Mouse (Mus musculus): Measurements from ENCODE around the gene Ntm. TPM values are rescaled to one million over a fixed set of nuclear protein-coding genes. Genes with fewer than 3 reads are reported as not detected.

Gene Ntm
- polyA plus RNA-seq, 1 experiment from 2014 or later = 134 TPM

DNA sequence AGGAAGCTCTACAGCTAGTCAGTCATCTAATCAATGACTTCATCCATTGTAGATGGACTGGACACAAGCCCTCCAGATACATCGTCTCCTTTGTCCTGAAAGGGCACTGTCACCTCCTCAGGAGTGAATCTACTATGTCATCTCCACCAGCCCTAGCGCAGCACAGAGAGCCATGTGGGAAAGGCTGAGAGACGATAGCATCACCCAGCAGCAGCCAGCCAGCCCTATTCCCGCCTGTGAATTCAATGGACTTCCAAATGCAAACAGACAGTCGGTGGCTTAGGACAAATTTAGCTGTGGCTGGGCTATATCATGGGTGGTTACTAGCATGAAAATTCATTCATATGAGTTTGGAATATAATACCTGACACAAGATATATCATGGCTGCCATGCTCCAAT, 70.1 kb downstream of the Ntm start:
- no peak overlapping the region for H3K27ac ChIP-seq (ENCODE audit: low read length)
- H3K36me3 ChIP-seq (ENCODE audit: control insufficient read depth, insufficient read depth) = no peaks in the 10 kb centered on the region
- H3K9me3 ChIP-seq (ENCODE audit: control insufficient read depth, low read length) = no peaks in the 10 kb centered on the region
- no peak overlapping the region for H3K4me3 ChIP-seq (replicated peaks; ENCODE audit: low read length)
- 93% methylated on average over 5 of the region's 5 CpGs for WGBS
- no peak overlapping the region for H3K9ac ChIP-seq (replicated peaks; ENCODE audit: low read depth, low read length)
- no peak overlapping the region for H3K4me2 ChIP-seq (ENCODE audit: low read length)
- no peaks in the 10 kb centered on the region for H3K27me3 ChIP-seq (replicated peaks; ENCODE audit: control insufficient read depth, insufficient read depth, low read length)
- no peak for ATAC-seq
- H3K4me1 ChIP-seq (replicated peaks; ENCODE audit: control insufficient read depth, insufficient read depth, low read length) = no peaks in the 10 kb centered on the region

DNA sequence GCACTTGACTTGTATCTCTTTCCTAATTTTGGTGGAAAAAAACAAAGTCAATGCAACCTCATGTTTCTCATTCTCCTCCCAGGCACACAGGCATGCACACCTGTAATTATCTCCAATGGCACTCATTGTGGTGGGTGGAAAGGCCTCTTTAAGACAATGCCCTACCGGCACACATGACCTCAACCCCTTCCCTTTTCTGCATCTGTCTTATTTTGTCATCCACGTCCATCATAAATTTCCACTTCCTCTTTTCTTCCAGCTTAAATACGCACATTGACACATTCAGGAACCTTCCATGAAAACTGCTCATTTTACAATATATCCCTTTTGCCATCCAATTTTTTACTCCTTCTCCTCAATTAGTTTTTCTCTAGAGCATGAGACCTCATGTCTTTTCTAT, 74.2 kb downstream of the Ntm start:
- no peaks in the 10 kb centered on the region for H3K27me3 ChIP-seq (replicated peaks; ENCODE audit: control insufficient read depth, insufficient read depth, low read length)
- no peak for ATAC-seq
- WGBS = 91% methylated on average over 3 of the region's 3 CpGs
- no peak overlapping the region for H3K4me3 ChIP-seq (replicated peaks; ENCODE audit: low read length)
- H3K4me2 ChIP-seq (ENCODE audit: low read length) = no peak overlapping the region
- H3K9me3 ChIP-seq (ENCODE audit: control insufficient read depth, low read length) = 0 out of 2 replicates have a peak, but pooled peaks cover 2% of the 10 kb centered on the region
- H3K36me3 ChIP-seq (ENCODE audit: control insufficient read depth, insufficient read depth) = no peaks in the 10 kb centered on the region
- H3K4me1 ChIP-seq (replicated peaks; ENCODE audit: control insufficient read depth, insufficient read depth, low read length) = no peaks in the 10 kb centered on the region
- no peak overlapping the region for H3K9ac ChIP-seq (replicated peaks; ENCODE audit: low read depth, low read length)
- H3K27ac ChIP-seq (ENCODE audit: low read length) = no peak overlapping the region

DNA sequence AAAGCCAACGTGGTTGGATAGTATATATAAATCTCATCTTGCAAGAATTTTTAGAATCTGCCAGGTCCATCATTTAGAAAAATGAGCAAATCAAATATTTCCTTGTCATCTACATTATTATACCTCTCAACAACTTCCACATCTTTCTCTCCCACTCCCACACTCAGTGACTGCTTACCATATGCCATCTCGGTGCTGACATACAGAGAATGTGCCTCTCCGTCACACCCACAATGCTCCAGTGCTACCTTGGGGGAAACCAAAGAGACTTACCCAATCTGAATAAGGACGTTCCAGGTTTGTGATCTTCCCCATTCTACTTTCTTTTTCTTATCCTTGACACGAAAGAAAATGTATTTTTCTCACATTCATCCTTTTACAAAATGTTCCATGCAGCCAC, 75.0 kb downstream of the Ntm start:
- Histone ChIP-seq H3K4me1 (replicated peaks; ENCODE audit: control insufficient read depth, insufficient read depth, low read length) (no peaks in the 10 kb centered on the region), H3K36me3 (ENCODE audit: control insufficient read depth, insufficient read depth) (no peaks in the 10 kb centered on the region), H3K4me3 (replicated peaks; ENCODE audit: low read length) (no peak overlapping the region), H3K9me3 (ENCODE audit: control insufficient read depth, low read length) (0 out of 2 replicates have a peak, but pooled peaks cover 2% of the 10 kb centered on the region), H3K27ac (ENCODE audit: low read length) (no peak overlapping the region), H3K9ac (replicated peaks; ENCODE audit: low read depth, low read length) (no peak overlapping the region), H3K27me3 (replicated peaks; ENCODE audit: control insufficient read depth, insufficient read depth, low read length) (no peaks in the 10 kb centered on the region), H3K4me2 (ENCODE audit: low read length) (no peak overlapping the region)
- 84% methylated on average over 5 of the region's 5 CpGs for WGBS
- ATAC-seq = no peak

DNA sequence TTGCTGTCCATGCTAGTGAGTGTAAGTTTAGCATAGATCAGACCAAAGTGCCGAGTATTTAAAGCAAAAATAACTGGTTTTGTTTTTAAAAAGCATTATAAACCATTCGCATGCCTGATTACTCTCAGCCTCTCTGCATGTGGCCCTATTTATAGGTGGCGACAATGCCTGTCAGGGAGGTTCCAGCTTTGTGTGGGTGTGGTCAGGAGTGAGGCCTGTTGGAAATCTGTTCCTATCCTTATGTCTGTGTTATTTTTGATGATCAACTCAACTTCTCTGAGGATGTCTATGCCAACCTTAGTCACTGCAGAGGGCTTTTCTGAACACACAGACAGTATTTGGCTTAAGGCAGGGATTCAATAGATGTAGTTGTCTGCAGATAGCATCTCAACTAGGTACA, 78.9 kb downstream of the Ntm start:
- WGBS = 43% methylated on average over 3 of the region's 3 CpGs
- Histone ChIP-seq H3K9me3 (ENCODE audit: control insufficient read depth, low read length) (0 out of 2 replicates have a peak, but pooled peaks cover 2% of the 10 kb centered on the region), H3K4me2 (ENCODE audit: low read length) (no peak overlapping the region), H3K27ac (ENCODE audit: low read length) (no peak overlapping the region), H3K4me1 (replicated peaks; ENCODE audit: control insufficient read depth, insufficient read depth, low read length) (no peaks in the 10 kb centered on the region), H3K4me3 (replicated peaks; ENCODE audit: low read length) (no peak overlapping the region), H3K27me3 (replicated peaks; ENCODE audit: control insufficient read depth, insufficient read depth, low read length) (no peaks in the 10 kb centered on the region), H3K36me3 (ENCODE audit: control insufficient read depth, insufficient read depth) (no peaks in the 10 kb centered on the region), H3K9ac (replicated peaks; ENCODE audit: low read depth, low read length) (no peak overlapping the region)
- no peak for ATAC-seq

DNA sequence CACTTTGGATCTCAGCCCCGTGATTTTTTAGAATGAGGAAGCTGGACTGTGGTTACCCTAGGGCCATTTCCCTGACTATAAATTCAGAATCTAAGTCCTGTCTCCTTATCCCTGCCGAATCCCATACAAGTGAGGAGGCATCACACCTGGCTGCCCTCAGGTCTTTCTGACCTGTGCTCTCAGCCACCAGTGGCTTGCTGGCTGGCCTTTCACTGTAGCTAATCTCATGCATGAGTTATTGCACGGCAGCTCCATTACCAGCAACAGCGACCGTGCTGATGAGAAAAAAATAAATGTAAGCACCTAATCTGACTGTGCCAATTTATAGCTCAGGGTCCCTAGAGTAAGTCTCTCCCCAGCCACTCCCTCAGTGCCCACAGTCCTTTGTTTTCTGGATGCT, 81.3 kb downstream of the Ntm start:
- Histone ChIP-seq H3K27me3 (replicated peaks; ENCODE audit: control insufficient read depth, insufficient read depth, low read length) (no peaks in the 10 kb centered on the region), H3K4me1 (replicated peaks; ENCODE audit: control insufficient read depth, insufficient read depth, low read length) (no peaks in the 10 kb centered on the region), H3K4me2 (ENCODE audit: low read length) (no peak overlapping the region), H3K9me3 (ENCODE audit: control insufficient read depth, low read length) (0 out of 2 replicates have a peak, but pooled peaks cover 2% of the 10 kb centered on the region), H3K9ac (replicated peaks; ENCODE audit: low read depth, low read length) (no peak overlapping the region), H3K36me3 (ENCODE audit: control insufficient read depth, insufficient read depth) (no peaks in the 10 kb centered on the region), H3K4me3 (replicated peaks; ENCODE audit: low read length) (no peak overlapping the region), H3K27ac (ENCODE audit: low read length) (no peak overlapping the region)
- no peak for ATAC-seq
- 72% methylated on average over 5 of the region's 5 CpGs for WGBS

DNA sequence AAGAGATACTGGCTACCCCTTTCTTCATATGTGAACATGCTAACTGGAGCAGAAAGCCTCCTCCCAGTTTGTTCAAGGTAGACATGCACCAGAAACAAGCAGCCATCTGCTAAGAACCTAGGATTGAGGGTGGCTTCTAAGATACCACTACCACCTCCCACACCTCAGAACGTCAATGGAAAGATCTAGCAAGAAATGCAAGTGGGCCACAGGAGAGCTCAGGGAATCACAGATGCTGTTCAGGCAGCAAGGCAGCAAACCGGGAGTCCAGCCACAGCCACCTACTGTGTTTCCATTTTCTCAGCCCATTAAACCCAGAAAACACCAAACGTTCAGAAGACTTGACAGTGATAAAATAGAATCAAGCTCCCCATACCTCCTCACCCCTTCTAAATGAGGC, 85.4 kb downstream of the Ntm start:
- Histone ChIP-seq H3K27ac (ENCODE audit: low read length) (no peak overlapping the region), H3K4me1 (replicated peaks; ENCODE audit: control insufficient read depth, insufficient read depth, low read length) (no peaks in the 10 kb centered on the region; the same call in 1 of the 2 replicates), H3K9me3 (ENCODE audit: control insufficient read depth, low read length) (no peaks in the 10 kb centered on the region), H3K36me3 (ENCODE audit: control insufficient read depth, insufficient read depth) (no peaks in the 10 kb centered on the region), H3K4me2 (ENCODE audit: low read length) (no peak overlapping the region), H3K4me3 (replicated peaks; ENCODE audit: low read length) (no peak overlapping the region), H3K9ac (replicated peaks; ENCODE audit: low read depth, low read length) (no peak overlapping the region), H3K27me3 (replicated peaks; ENCODE audit: control insufficient read depth, insufficient read depth, low read length) (no peaks in the 10 kb centered on the region)
- ATAC-seq = no peak
- 73% methylated on average over 3 of the region's 3 CpGs for WGBS

DNA sequence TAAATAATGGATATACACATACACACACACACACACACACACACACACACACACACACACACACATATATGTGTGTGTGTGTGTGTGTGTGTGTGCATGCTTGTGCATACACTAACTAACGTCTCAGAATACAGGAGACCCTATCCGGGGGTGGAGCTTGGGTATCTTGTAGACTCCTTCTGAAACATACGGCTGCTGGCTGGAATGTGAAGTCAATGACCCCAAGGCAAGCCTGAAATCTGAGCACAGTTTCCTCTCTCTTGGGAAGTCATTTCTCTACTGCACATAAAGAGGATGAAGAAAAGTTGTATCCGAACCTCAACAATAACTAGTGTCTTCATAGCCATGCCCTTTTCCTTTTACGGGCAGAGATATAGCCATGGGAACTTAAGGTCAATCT, 95.2 kb downstream of the Ntm start:
- ATAC-seq = no peak
- H3K9me3 ChIP-seq (ENCODE audit: control insufficient read depth, low read length) = no peaks in the 10 kb centered on the region
- H3K27ac ChIP-seq (ENCODE audit: low read length) = no peak overlapping the region

DNA sequence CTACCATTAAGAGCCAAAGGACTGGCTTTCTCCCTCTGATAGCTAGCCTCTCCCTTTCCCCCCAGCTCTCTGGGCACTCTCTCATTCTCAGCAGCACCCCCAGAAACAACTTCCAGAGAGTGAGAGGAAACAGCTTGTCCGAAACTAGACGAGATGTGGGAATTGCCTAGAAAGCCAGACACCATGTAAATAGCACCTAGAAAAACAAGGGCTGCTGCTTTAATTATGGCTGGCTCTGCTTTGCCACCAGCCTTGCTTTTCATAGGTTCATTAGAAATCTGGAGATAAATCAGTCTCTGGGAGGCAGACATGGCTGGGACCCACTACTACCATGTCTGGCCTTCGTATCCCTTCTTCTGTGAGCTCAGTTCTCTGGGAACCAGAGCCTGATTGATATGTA, 96.1 kb downstream of the Ntm start:
- H3K9ac ChIP-seq (replicated peaks; ENCODE audit: low read depth, low read length) = no peak overlapping the region
- no peaks in the 10 kb centered on the region for H3K36me3 ChIP-seq (ENCODE audit: control insufficient read depth, insufficient read depth)
- ATAC-seq = 0 out of 2 replicates have a peak, but pooled peaks have one; percentile 31
- H3K27ac ChIP-seq (ENCODE audit: low read length) = peak overlapping the region; percentile 39; the same call in 1 of the 2 replicates
- H3K4me3 ChIP-seq (replicated peaks; ENCODE audit: low read length) = no peak overlapping the region
- H3K4me1 ChIP-seq (replicated peaks; ENCODE audit: control insufficient read depth, insufficient read depth, low read length) = peaks cover 26% of the 10 kb centered on the region
- no peaks in the 10 kb centered on the region for H3K9me3 ChIP-seq (ENCODE audit: control insufficient read depth, low read length)
- 33% methylated on average over 3 of the region's 3 CpGs for WGBS
- no peaks in the 10 kb centered on the region for H3K27me3 ChIP-seq (replicated peaks; ENCODE audit: control insufficient read depth, insufficient read depth, low read length)
- no peak overlapping the region for H3K4me2 ChIP-seq (ENCODE audit: low read length)

More for the DNA sequence above, 95.2 kb downstream of the Ntm start:
- 87% methylated on average over 5 of the region's 5 CpGs for WGBS
- Histone ChIP-seq H3K9ac (replicated peaks; ENCODE audit: low read depth, low read length) (no peak overlapping the region), H3K36me3 (ENCODE audit: control insufficient read depth, insufficient read depth) (no peaks in the 10 kb centered on the region), H3K4me1 (replicated peaks; ENCODE audit: control insufficient read depth, insufficient read depth, low read length) (peaks cover 20% of the 10 kb centered on the region), H3K4me3 (replicated peaks; ENCODE audit: low read length) (no peak overlapping the region), H3K4me2 (ENCODE audit: low read length) (no peak overlapping the region), H3K27me3 (replicated peaks; ENCODE audit: control insufficient read depth, insufficient read depth, low read length) (no peaks in the 10 kb centered on the region)

DNA sequence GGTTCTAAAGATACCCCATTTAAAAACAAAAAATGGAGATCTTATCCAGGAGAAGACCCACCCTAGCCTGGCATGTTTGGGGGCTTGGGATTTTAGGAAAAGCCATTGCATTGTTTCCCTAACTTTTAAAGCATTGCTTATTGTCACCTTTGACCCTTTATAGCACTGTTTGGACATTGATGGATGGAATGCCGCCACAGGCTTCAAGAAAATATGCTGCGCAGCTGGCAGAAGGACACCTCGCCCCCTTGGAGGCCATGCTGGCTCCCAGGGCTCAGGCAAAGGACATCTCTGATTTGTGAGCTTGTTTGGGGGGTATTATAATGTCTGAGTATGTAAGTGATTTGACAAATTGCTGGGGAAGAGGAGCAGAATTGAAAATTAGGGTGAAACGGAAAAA, 96.8 kb downstream of the Ntm start:
- H3K27ac ChIP-seq (ENCODE audit: low read length) = no peak overlapping the region
- H3K36me3 ChIP-seq (ENCODE audit: control insufficient read depth, insufficient read depth) = no peaks in the 10 kb centered on the region
- H3K9ac ChIP-seq (replicated peaks; ENCODE audit: low read depth, low read length) = no peak overlapping the region
- H3K9me3 ChIP-seq (ENCODE audit: control insufficient read depth, low read length) = no peaks in the 10 kb centered on the region
- ATAC-seq = no peak
- H3K27me3 ChIP-seq (replicated peaks; ENCODE audit: control insufficient read depth, insufficient read depth, low read length) = no peaks in the 10 kb centered on the region
- H3K4me1 ChIP-seq (replicated peaks; ENCODE audit: control insufficient read depth, insufficient read depth, low read length) = peaks cover 24% of the 10 kb centered on the region
- H3K4me3 ChIP-seq (replicated peaks; ENCODE audit: low read length) = no peak overlapping the region
- WGBS = 72% methylated on average over 4 of the region's 4 CpGs
- no peak overlapping the region for H3K4me2 ChIP-seq (ENCODE audit: low read length)

DNA sequence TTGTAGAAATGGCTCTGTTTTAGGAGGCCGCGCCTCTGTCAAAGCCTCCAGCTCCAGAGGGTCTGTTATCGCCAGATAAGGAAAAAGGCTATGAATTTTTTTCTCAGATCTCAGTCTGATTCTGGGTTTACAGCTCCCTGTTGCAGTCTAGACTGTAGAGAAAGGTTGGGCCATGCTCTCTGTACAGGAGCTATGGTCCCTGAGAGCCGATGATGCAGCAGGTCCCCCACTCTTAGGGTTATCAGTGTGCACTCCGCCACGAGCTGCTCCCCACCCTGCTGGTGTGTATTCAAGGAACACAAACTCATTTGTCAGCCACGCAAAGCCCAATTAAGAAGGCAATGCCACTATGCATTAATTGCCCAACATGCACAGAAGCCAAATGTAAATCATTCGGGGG, 97.4 kb downstream of the Ntm start:
- Histone ChIP-seq H3K9me3 (ENCODE audit: control insufficient read depth, low read length) (no peaks in the 10 kb centered on the region), H3K9ac (replicated peaks; ENCODE audit: low read depth, low read length) (no peak overlapping the region), H3K36me3 (ENCODE audit: control insufficient read depth, insufficient read depth) (no peaks in the 10 kb centered on the region), H3K4me2 (ENCODE audit: low read length) (no peak overlapping the region), H3K4me1 (replicated peaks; ENCODE audit: control insufficient read depth, insufficient read depth, low read length) (peaks cover 24% of the 10 kb centered on the region), H3K4me3 (replicated peaks; ENCODE audit: low read length) (no peak overlapping the region), H3K27me3 (replicated peaks; ENCODE audit: control insufficient read depth, insufficient read depth, low read length) (no peaks in the 10 kb centered on the region), H3K27ac (ENCODE audit: low read length) (no peak overlapping the region)
- no peak for ATAC-seq
- WGBS = 29% methylated on average over 8 of the region's 8 CpGs
